Mouse (Mus musculus) right cerebral cortex, postnatal 36 days (tissue): ENCODE results near the gene Elf2.
A peak's percentile ranks its signal among the peaks of the same experiment; 100 is the strongest.
"Not testable (repeated sequence)": the region's sequence is repeated elsewhere in the genome, so short reads cannot be mapped to it uniquely, and the experiment has no call there.

Experiments
- DNase-seq, 2 experiments: peaks; one replicate each; pipeline ENCODE4 v3.0.0; 2022; ENCODE audit warnings: low spot score in 2 of 2, mixed read lengths in 1 of 2

Gene Elf2

DNA sequence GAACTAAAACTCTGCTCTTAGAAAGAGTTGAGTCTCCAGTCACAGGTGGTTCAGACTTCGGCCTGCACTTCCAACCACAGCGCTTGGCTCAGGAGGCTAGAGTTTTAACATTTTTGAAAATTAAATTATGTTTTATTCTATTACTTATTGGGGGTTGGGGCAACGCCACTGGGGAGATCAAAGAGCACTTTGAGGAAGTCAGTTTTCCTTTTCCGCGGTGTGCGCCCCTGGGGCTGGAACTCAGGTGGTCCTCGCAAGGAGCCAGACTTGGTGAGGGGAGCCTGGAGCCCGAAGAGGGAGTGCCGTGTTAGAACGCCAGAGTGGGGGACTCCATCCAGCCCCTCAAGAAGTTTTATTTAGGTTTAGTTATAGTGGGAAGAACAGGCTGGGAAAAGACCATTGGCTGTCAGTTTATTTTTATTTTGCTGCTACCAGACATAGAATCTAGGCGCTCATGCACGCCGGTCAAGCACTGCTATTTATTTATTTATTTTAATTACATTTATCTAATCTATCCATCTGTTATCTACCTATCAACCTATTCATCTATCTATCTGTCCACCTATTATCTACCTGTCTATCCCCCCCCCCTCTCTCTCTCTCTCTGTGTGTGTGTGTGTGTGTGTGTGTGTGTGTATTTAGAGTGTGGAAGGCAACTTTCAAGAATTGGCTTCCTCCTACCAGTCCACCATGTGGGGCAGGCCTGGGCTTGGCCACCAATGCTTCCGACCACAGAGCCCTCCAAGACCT lies 19.3 kb upstream of the Elf2 start:
- DNase-seq: no peak

DNA sequence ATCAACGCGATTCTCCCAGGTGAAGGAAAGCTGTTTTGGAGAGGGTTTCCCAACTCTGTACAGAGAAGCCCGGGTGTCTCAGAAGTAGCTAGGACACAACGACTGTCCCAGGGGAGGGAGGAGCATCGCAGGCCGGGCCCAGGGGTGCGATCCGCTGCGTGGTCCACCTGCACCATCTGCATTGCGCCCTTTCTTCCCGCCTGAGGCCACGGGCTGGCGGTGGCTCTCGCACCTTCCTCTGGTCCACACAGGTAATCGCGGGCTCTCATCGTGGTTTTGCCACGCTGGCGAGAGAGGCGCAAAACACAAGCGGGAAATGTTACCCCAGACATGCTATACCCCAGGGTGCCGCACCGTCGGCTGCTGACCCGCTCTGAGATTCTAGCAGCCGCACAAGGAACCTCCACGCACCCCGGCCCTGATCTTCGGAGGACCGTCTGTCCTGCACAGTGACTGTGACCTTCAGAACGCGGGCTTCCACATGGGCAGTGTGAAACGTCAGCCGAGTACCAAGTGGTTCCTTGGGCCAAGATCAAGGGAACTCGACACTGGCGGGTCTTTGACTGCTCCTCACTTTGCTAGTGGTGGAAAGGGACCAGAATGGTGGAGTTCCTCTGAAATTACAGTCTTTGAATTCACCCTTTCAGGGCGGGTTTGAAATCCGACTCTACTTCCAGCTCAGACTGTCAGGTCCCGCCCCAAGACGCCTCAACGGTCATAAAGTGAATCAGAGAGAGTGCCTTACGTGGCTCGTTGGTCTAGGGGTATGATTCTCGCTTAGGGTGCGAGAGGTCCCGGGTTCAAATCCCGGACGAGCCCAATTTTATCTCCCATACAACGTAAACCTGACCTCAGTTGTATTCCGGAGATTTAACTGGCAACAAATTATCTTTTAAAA lies 18.4 kb upstream of the Elf2 start:
- DNase-seq: peak in 1 of 2 experiments; percentile 10

DNA sequence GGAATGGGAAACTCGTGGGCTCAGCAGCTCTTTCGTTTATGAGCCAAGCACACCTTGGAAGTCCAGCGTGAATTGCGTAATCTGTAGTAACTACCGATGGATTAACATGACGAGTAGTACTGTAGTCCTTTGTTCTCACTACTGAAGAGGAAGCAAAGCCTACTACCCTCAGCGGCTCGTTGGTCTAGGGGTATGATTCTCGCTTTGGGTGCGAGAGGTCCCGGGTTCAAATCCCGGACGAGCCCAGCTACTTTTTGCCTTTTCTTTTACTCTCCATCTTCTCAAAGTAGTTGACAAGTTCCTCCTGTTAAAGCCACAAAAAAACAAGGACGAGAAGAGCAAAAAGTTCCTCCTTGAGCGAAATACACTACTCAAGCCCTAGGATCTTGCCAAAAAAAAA lies 17.7 kb upstream of the Elf2 start:
- DNase-seq: peak; percentile 15 to 32

DNA sequence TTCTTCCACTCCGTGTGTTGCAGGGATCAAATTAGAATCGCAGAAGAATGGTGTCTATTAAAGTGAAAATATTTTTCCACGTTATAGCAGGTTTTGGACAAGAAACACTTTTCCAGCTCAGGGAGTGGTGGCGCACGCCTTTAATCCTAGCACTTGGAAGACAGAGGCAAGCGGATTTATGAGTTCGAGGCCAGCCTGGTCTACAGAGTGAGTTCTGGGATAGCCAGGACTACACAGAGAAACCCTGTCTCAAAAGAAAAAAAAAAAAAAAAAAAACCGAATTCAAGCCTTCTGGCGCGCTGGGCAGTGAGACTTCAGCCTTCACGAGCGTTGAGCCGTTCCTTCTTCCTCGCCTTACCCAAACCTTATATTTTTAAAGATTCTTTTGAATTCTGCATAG lies 17.2 kb upstream of the Elf2 start:
- no peak for DNase-seq

GRCm38 (mm10) chr3:51357078-51357477 lies 16.6 kb upstream of the Elf2 start:
- no peak for DNase-seq

DNA sequence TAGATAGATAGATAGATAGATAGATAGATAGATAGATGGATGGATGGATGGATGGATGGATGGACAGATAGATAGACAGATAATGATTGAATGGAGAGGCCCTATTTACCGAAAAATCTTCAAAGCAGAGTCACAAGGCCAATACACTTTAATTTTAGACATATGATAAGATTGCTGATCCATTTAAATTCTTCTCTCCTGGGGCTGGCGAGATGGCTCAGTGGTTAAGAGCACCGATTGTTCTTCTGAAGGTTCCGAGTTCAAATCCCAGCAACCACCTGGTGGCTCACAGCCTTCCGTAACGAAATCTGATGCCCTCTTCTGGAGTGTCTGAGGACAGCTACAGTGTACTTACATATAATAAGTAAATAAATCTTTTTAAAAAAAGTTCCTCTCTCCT lies 14.5 kb upstream of the Elf2 start:
- not testable (repeated sequence) for DNase-seq

DNA sequence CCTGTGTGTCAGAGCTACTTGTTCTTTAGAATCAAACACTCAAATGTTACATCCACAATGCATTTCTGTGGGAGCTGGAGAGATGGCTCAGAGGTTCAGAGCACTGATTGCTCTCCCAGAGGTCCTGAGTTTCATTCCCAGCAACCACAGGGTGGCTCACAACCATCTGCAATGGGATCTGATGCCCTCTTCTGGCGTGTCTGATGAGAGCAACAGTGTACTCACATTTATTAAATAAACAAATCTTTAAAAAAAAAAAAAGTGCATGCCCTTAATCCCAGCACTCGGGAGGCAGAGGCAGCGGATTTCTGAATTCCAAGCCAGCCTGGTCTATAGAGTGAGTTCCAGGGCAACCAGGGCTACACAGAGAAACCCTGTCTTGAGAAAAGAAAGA lies 13.6 kb upstream of the Elf2 start:
- no peak for DNase-seq

DNA sequence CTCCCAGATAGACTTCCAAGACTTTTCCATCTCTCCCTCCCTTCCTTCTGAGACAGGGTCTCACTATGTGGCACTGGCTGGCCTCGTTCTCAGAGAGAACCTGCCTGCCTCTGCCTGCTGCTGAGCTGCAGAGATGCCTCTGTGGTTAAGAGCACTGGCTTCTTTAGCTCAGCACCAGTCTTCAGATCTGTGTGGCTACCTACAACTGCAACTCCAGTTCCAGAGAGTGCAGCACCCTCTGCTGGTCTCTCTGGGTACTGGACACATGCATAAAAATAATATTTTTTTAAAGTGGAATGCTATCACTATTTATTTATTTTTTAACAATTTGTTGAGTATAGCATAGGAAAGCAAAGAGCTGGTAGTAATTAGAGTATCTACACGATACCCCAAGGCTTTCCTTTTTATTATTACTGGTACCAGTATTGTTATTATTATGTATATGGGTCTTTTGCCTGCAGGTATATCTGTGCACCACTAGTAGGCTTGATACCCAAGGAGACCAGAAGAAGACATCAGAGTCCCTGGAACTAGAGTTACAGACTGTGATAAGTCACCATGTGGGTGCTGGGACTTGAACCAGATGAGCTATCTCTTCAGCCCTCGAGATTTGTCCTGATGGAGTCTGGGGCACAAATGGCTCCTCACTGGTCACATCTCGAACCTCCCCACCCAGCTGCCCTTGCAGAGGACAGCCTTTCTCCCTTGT lies 13.0 kb upstream of the Elf2 start:
- no peak for DNase-seq

DNA sequence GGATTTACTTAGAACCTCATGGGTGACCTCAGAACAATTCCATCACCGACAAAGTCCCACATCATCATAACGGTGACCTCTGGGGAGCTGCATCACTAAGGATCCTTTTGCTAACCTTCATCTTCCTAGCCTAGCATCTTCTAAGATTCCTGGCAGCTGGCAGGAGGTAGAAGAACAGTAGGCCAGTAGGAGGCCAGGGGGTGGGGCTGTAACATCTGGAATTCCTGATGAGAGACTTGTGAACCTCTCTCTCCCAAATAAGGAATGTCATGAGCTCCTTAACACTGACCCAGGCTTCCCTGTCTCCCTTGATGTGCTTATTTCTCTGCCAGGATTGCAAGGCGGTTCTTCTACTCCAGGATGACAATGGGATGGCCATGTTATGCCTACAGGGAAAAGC lies 10.3 kb upstream of the Elf2 start:
- no peak for DNase-seq

GRCm38 (mm10) chr3:51348646-51349238 lies 8.3 kb upstream of the Elf2 start:
- no peak for DNase-seq

DNA sequence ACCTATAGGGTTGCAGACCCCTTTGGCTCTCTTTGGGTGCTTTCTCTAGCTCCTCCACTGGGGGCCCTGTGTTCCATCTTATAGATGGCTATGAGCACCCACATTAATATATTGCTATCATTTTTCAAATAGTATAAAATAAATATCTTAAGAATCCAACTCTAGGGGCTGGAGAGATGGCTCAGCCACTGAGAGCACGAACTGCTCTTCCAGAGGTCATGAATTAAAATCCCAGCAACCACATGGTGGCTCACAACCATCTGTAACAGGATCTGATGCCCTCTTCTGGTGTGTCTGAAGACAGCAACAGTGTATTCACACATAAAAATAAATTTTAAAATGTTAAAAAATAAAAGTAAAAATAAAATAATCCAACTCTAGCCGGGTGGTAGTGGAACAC lies 4.6 kb upstream of the Elf2 start:
- not testable (repeated sequence) for DNase-seq

DNA sequence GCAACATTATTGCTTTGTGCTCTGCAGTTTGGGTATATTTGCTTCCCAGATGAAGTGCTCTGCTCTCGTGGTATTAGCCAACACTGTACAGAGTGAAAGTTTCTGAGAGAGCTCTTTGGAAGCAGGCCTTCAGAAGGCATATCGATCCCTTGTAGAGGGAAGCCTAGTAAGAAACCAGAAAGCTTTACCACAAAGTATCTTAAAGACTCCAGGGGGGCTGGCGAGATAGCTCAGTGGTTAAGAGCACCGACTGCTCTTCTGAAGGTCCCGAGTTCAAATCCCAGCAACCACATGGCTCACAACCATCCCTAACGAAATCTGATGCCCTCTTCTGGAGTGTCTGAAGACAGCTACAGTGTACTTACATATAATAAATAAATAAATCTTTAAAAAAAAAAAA lies 3.7 kb upstream of the Elf2 start:
- DNase-seq: not testable (repeated sequence)

GRCm38 (mm10) chr3:51343260-51343659 lies 2.8 kb upstream of the Elf2 start:
- no peak for DNase-seq

GRCm38 (mm10) chr3:51342152-51342551 lies 1.7 kb upstream of the Elf2 start:
- no peak for DNase-seq

GRCm38 (mm10) chr3:51341268-51342081 lies 1.0 kb upstream of the Elf2 start:
- peak; percentile 46 to 48 for DNase-seq

GRCm38 (mm10) chr3:51339734-51340551 lies 520 bp downstream of the Elf2 start:
- DNase-seq: no peak

DNA sequence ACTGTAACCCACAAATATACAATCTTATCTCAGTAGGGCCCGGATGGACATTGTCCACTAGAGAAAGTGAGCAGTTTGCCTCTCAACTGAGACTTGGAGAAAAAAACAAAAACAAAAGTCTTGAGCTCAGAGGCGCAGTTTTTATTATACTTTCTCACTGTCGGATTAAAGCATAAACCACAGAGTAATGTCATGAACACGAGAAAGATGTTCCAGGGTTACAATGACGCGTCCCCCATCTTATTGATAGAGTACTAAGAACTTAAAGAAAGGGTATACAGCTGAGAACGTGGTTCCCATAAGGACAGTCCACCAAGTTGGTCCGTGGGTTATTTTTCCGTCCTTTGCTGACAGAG lies 1.1 kb downstream of the Elf2 start:
- no peak for DNase-seq

DNA sequence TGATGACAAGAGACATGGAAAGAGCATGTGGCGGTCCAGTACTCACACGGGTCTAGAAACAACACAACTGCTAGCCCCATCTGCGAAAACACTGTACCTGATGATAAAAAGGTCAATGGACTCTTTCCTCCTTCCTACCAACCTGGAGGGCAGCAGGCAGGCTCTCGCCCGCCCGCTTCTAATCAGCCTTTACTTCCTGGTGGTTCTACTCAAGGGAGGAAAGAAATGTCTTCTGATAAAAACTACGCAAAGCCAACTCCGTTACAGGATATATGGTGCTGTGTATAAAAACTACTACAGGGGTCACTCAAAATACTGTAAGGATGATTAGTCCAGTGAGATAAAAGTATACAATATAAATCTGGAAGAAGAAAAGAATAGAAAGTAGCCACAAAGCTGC lies 5.1 kb downstream of the Elf2 start:
- DNase-seq: no peak

GRCm38 (mm10) chr3:51333950-51334349 lies 6.5 kb downstream of the Elf2 start:
- DNase-seq: no peak

GRCm38 (mm10) chr3:51333234-51333889 lies 7.1 kb downstream of the Elf2 start:
- no peak for DNase-seq
